Mouse (Mus musculus) lung, embryonic 14.5 days (tissue): ENCODE results near the gene 1700113H08Rik. TPM values are rescaled to one million over a fixed set of nuclear protein-coding genes. Genes with fewer than 3 reads are reported as not detected.

Source experiments
- ATAC-seq: fragments of 200-750 bp; cut with Nextera tagmentation; 2 replicates; pipeline ENCODE4 v1.8.0; 2017; ENCODE audit warnings: mild to moderate bottlenecking, moderate TSS enrichment, moderate library complexity; ENCODE audit not compliant: insufficient read depth
- DNase-seq: peaks from one replicate; pipeline ENCODE4 v3.0.0-alpha.2; 2015
- H3K27ac ChIP-seq: fragments of 300-500 bp; sonication (generic); 2 replicates; pipeline ENCODE4 v1.5.1; 2014; ENCODE audit warnings: low read depth, mild to moderate bottlenecking, moderate library complexity
- H3K27me3 ChIP-seq: fragments of 300-500 bp; sonication (generic); 2 replicates; pipeline ENCODE4 v1.6.1; 2014; ENCODE audit warnings: low read length, control low read depth; ENCODE audit not compliant: insufficient read depth
- H3K36me3 ChIP-seq: fragments of 300-500 bp; sonication (generic); 2 replicates; pipeline ENCODE4 v1.6.1; 2014; ENCODE audit warnings: control low read depth; ENCODE audit not compliant: insufficient read depth
- H3K4me1 ChIP-seq: fragments of 300-500 bp; sonication (generic); 2 replicates; pipeline ENCODE4 v1.6.1; 2014; ENCODE audit warnings: antibody characterized with exemption, control low read depth; ENCODE audit not compliant: insufficient read depth
- H3K4me2 ChIP-seq: fragments of 300-500 bp; sonication (generic); 2 replicates; pipeline ENCODE4 v1.6.1; 2014; ENCODE audit warnings: mild to moderate bottlenecking
- H3K4me3 ChIP-seq: fragments of 300-500 bp; sonication (generic); 2 replicates; pipeline ENCODE4 v1.5.1; 2014; ENCODE audit warnings: low read depth, low read length
- H3K9ac ChIP-seq: fragments of 300-500 bp; sonication (generic); 2 replicates; pipeline ENCODE4 v1.6.1; 2014
- H3K9me3 ChIP-seq: fragments of 300-500 bp; sonication (generic); 2 replicates; pipeline ENCODE4 v1.6.1; 2016; ENCODE audit warnings: low read depth, low read length, control low read depth
- CTCF ChIP-seq: IDR thresholded peaks from 2 replicates; pipeline ENCODE4 v1.5.1; 2016; ENCODE audit warnings: antibody characterized with exemption, low read depth
- WGBS: fragments of 180-500 bp; shearing (Covaris S2); extraction: QIAGEN DNeasy Blood & Tissue Kit; methylation state at CpG from one replicate; pipeline ENCODE4 v1.1.7; 2014; 5-methylcytosine and 5-hydroxymethylcytosine counted together
- polyA plus RNA-seq: library from polyadenylated mRNA; unstranded; fragments of >200 nt; fragmentation: Nextera tagmentation; extraction: Ambion mirVana; gene quantifications from 2 replicates; pipeline ENCODE4 v1.2.1, GENCODE M21; 2014

The 1700113H08Rik gene
- polyA plus RNA-seq, 1 experiment from 2014 or later = not detected

DNA sequence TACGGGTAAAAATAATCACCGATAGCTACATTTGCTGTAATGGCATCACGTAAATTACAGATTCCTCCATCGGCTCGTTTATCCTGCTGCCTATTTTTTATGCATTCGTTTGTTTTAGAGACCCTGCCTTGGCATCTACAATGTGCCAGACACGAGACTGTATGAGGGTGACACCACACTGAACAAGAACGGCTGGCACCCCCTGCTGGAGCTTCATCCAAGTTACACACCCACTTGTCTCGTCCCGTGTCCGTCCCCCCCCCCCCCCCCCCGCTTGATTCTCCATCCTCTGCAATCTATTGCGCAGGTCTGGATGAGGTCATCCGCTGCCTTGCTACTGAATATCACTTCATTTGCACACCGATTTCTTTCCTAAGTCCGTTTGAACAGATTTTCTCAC lies 37.1 kb upstream of the 1700113H08Rik start:
- DNase-seq (peak; percentile 51), ATAC-seq (no peak)
- Histone ChIP-seq H3K36me3 (no peaks in the 10 kb centered on the region), H3K9me3 (no peaks in the 10 kb centered on the region), H3K27ac (no peak overlapping the region), H3K4me1 (no peaks in the 10 kb centered on the region), H3K4me3 (no peak overlapping the region), H3K4me2 (no peak overlapping the region), H3K27me3 (no peaks in the 10 kb centered on the region), H3K9ac (no peak overlapping the region)
- TF ChIP-seq CTCF = peak; percentile 41
- 53% methylated on average over 16 of the region's 16 CpGs for WGBS

DNA sequence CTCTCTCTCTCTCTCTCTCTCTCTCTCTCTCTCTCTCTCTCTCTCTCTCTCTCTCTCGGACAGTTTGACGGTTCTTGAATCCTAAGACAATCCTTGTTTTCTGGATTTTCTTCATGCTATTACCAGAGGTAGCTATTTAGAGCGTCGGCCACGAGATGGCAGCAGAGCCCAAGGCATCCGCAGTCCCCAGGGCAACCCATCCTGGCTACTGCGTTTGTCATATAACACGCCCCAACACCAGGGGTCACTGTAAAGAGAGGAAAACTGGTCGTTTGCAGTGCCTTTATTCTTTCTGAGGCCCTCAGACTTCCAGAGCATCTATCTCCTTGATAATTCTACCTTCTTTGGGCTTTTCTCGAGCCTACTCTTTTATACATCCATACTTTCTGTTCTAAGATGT lies 33.0 kb upstream of the 1700113H08Rik start:
- H3K36me3 ChIP-seq = no peaks in the 10 kb centered on the region
- H3K27me3 ChIP-seq = no peaks in the 10 kb centered on the region
- H3K4me1 ChIP-seq = no peaks in the 10 kb centered on the region
- no peak overlapping the region for H3K9ac ChIP-seq
- DNase-seq = peak; percentile 97
- ATAC-seq = peak; percentile 94
- no peak overlapping the region for H3K27ac ChIP-seq
- H3K9me3 ChIP-seq = no peaks in the 10 kb centered on the region
- WGBS = under 1% methylated on average over 9 of the region's 10 CpGs
- H3K4me3 ChIP-seq = no peak overlapping the region
- H3K4me2 ChIP-seq = no peak overlapping the region
- TF ChIP-seq CTCF = peak; percentile 98

GRCm38 (mm10) chr10:87032768-87033167 lies 25.1 kb upstream of the 1700113H08Rik start:
- no peak for TF ChIP-seq CTCF
- Histone ChIP-seq H3K4me3 (no peak overlapping the region), H3K9ac (no peak overlapping the region), H3K27me3 (no peaks in the 10 kb centered on the region), H3K36me3 (no peaks in the 10 kb centered on the region), H3K4me1 (no peaks in the 10 kb centered on the region), H3K27ac (no peak overlapping the region), H3K4me2 (no peak overlapping the region), H3K9me3 (no peaks in the 10 kb centered on the region)
- WGBS = 76% methylated on average over 8 of the region's 8 CpGs
- DNase-seq = no peak
- ATAC-seq = no peak

GRCm38 (mm10) chr10:87035866-87036265 lies 22.0 kb upstream of the 1700113H08Rik start:
- Histone ChIP-seq H3K36me3 (no peaks in the 10 kb centered on the region), H3K4me1 (no peaks in the 10 kb centered on the region), H3K4me2 (no peak overlapping the region), H3K9ac (no peak overlapping the region), H3K27me3 (no peaks in the 10 kb centered on the region), H3K4me3 (no peak overlapping the region), H3K27ac (no peak overlapping the region), H3K9me3 (no peaks in the 10 kb centered on the region)
- ATAC-seq (no peak), DNase-seq (no peak)
- TF ChIP-seq CTCF = no peak
- 75% methylated on average over 15 of the region's 15 CpGs for WGBS

DNA sequence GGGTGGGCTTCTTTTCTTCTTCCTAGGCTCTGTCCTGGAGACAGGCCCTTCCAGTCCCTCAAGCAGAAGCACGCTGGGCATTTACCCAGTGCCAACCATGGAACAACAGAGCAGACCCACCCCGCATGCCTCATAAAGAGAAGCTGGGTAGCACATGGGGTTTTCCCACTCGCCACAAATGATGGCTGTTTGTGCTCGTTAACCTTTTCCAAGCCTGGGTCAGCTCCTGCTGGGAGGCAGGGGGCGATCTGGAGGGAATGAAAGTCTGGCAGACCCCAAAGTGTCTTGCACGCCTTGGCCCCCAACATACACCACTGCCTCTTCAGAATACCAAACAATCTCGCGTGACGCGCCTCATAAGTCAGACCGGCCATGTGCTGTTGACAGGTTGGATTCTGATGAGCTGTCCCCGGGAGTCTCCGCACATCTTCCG lies 21.6 kb upstream of the 1700113H08Rik start:
- TF ChIP-seq CTCF = no peak
- ATAC-seq (no peak), DNase-seq (no peak)
- H3K27ac ChIP-seq = no peak overlapping the region
- H3K4me1 ChIP-seq = no peaks in the 10 kb centered on the region
- no peaks in the 10 kb centered on the region for H3K36me3 ChIP-seq
- no peak overlapping the region for H3K4me2 ChIP-seq
- no peaks in the 10 kb centered on the region for H3K9me3 ChIP-seq
- 39% methylated on average over 14 of the region's 14 CpGs for WGBS
- H3K27me3 ChIP-seq = no peaks in the 10 kb centered on the region
- H3K9ac ChIP-seq = no peak overlapping the region
- no peak overlapping the region for H3K4me3 ChIP-seq

DNA sequence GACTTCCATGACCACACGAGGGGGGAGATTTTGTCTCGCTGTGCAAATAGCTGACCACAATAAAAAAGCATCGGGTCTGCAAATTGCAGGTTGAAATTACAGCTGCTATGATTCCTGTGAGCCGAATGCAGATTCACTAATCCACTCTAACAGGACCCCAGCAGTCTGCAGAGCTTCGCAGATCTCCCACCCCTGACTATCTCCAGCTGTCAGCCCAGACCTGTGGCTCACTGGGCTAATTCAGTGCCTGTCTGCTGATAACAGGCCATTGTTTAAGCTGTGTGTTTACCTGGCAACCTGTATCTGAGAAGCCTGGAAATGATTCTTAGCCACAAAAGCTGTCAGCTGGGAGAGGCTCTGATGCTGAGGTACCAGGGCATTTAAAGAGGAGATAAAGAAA lies 20.8 kb upstream of the 1700113H08Rik start:
- no peak for ATAC-seq
- no peak for DNase-seq

GRCm38 (mm10) chr10:87039340-87039739 lies 18.5 kb upstream of the 1700113H08Rik start:
- Histone ChIP-seq H3K4me1 (no peaks in the 10 kb centered on the region), H3K4me3 (no peak overlapping the region), H3K36me3 (no peaks in the 10 kb centered on the region), H3K27ac (no peak overlapping the region), H3K27me3 (no peaks in the 10 kb centered on the region), H3K9ac (no peak overlapping the region), H3K4me2 (no peak overlapping the region), H3K9me3 (no peaks in the 10 kb centered on the region)
- DNase-seq (no peak), ATAC-seq (no peak)
- no peak for TF ChIP-seq CTCF
- WGBS = 76% methylated on average over 6 of the region's 6 CpGs

More for the DNA sequence above, 20.8 kb upstream of the 1700113H08Rik start:
- no peak overlapping the region for H3K4me3 ChIP-seq
- no peaks in the 10 kb centered on the region for H3K27me3 ChIP-seq
- no peaks in the 10 kb centered on the region for H3K36me3 ChIP-seq
- H3K27ac ChIP-seq = no peak overlapping the region
- H3K9me3 ChIP-seq = no peaks in the 10 kb centered on the region
- 36% methylated on average over 5 of the region's 5 CpGs for WGBS
- no peak overlapping the region for H3K9ac ChIP-seq
- H3K4me2 ChIP-seq = no peak overlapping the region
- TF ChIP-seq CTCF = no peak
- H3K4me1 ChIP-seq = no peaks in the 10 kb centered on the region

DNA sequence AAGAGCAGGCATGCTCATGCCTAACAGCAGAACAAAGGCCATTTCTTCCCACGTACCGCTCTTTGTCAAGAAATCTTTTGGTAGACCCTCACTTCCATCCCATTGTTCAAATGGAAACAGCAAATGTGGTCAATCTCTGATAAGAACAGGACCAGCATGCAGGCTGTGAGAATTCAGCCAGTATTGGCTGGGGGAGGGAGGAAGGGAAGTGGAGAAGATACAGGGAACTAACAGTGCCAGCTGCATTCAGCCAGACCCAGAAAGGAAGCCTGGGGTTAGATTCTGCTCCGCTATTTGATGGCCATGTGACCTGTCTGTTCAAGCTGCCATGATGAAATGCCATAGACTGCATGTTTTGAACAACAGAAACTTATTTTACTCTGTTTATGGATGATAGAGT lies 18.0 kb upstream of the 1700113H08Rik start:
- H3K9me3 ChIP-seq = no peaks in the 10 kb centered on the region
- 78% methylated on average over 3 of the region's 3 CpGs for WGBS
- no peaks in the 10 kb centered on the region for H3K36me3 ChIP-seq
- H3K4me3 ChIP-seq = no peak overlapping the region
- ATAC-seq (no peak), DNase-seq (no peak)
- no peaks in the 10 kb centered on the region for H3K4me1 ChIP-seq
- H3K9ac ChIP-seq = no peak overlapping the region
- H3K4me2 ChIP-seq = no peak overlapping the region
- no peak overlapping the region for H3K27ac ChIP-seq
- H3K27me3 ChIP-seq = no peaks in the 10 kb centered on the region
- no peak for TF ChIP-seq CTCF
